Mouse (Mus musculus) layer of hippocampus, adult 2 months (tissue): ENCODE data around the gene Ifrd2. TPM values are rescaled to one million over a fixed set of nuclear protein-coding genes. Genes with fewer than 3 reads are reported as not detected.

Experiments
- DNase-seq, 2 experiments: peaks; one replicate each; pipeline ENCODE4 v3.0.0; 2022; ENCODE audit warnings: low spot score in 2 of 2
- H3K27ac ChIP-seq: fragments of 200-600 bp; 2 replicates; pipeline ENCODE4 v1.8.1; 2022
- H3K4me3 ChIP-seq: fragments of 200-600 bp; 2 replicates; pipeline ENCODE4 v1.8.1; 2022; ENCODE audit warnings: mild to moderate bottlenecking
- CTCF ChIP-seq: fragments of 200-600 bp; conservative IDR thresholded peaks from 2 replicates; pipeline ENCODE4 v1.8.1; 2022; ENCODE audit warnings: antibody characterized with exemption, mild to moderate bottlenecking, moderate library complexity
- total RNA-seq, 2 experiments: library from RNA; stranded (reverse); gene quantifications; 2 replicates each; pipeline ENCODE4 v1.2.3; 2021

Gene Ifrd2
- total RNA-seq, 2 experiments from 2014 or later: 13.7 to 15.2 TPM

GRCm38 (mm10) chr9:107626844-107627277, 39.4 kb downstream of the Ifrd2 start:
- Histone ChIP-seq H3K4me3 (peak overlapping the region; percentile 17; the same call in 1 of the 2 replicates), H3K27ac (peak overlapping the region; percentile 83)
- TF ChIP-seq CTCF: peak; percentile 93
- DNase-seq: peak; percentile 68 to 84

- Histone ChIP-seq H3K4me3 (no peak overlapping the region), H3K27ac (peak overlapping the region; percentile 83)
- TF ChIP-seq CTCF: no peak
- DNase-seq: no peak
These were observed 40.2 kb downstream of the Ifrd2 start for GRCm38 (mm10) chr9:107627387-107628255.

GRCm38 (mm10) chr9:107628721-107629410, 41.4 kb downstream of the Ifrd2 start:
- Histone ChIP-seq H3K27ac (peak overlapping the region; percentile 92), H3K4me3 (peak overlapping the region; percentile 20; the same call in 1 of the 2 replicates)
- TF ChIP-seq CTCF: no peak
- no peak for DNase-seq

- DNase-seq: no peak
- TF ChIP-seq CTCF: no peak
- H3K4me3 ChIP-seq: peak overlapping the region; percentile 13; the same call in 1 of the 2 replicates
- peak overlapping the region; percentile 92 for H3K27ac ChIP-seq
These were observed 41.9 kb downstream of the Ifrd2 start for GRCm38 (mm10) chr9:107629411-107629730.

GRCm38 (mm10) chr9:107629901-107630425, 42.5 kb downstream of the Ifrd2 start:
- Histone ChIP-seq H3K27ac (peak overlapping the region; percentile 92), H3K4me3 (peak overlapping the region; percentile 22; the same call in 1 of the 2 replicates)
- peak in 1 of 2 experiments; percentile 33 for DNase-seq
- no peak for TF ChIP-seq CTCF

- Histone ChIP-seq H3K27ac (peak overlapping the region; percentile 92), H3K4me3 (peak overlapping the region; percentile 22; the same call in 1 of the 2 replicates)
- DNase-seq: peak; percentile 58 to 72
- TF ChIP-seq CTCF: no peak
These were observed 43.1 kb downstream of the Ifrd2 start for GRCm38 (mm10) chr9:107630576-107630975.

- TF ChIP-seq CTCF: no peak
- DNase-seq: no peak
- H3K27ac ChIP-seq: peak overlapping the region; percentile 92
- H3K4me3 ChIP-seq: no peak overlapping the region; the same call in 1 of the 2 replicates
These were observed 43.9 kb downstream of the Ifrd2 start for GRCm38 (mm10) chr9:107631311-107631826.

- Histone ChIP-seq H3K27ac (peak overlapping the region; percentile 92), H3K4me3 (peak overlapping the region; percentile 95; the same call in 1 of the 2 replicates)
- no peak for TF ChIP-seq CTCF
These were observed 44.4 kb downstream of the Ifrd2 start for GRCm38 (mm10) chr9:107631861-107632260.

GRCm38 (mm10) chr9:107632478-107632877, 45.0 kb downstream of the Ifrd2 start:
- no peak for TF ChIP-seq CTCF
- peak; percentile 43 to 49 for DNase-seq
- Histone ChIP-seq H3K27ac (peak overlapping the region; percentile 92), H3K4me3 (peak overlapping the region; percentile 95)

More at GRCm38 (mm10) chr9:107631861-107632260, 44.4 kb downstream of the Ifrd2 start:
- no peak for DNase-seq

- TF ChIP-seq CTCF: no peak
- peak overlapping the region; percentile 92 for H3K27ac ChIP-seq
- peak; percentile 72 for DNase-seq
- peak overlapping the region; percentile 95 for H3K4me3 ChIP-seq
These were observed 45.7 kb downstream of the Ifrd2 start for GRCm38 (mm10) chr9:107633091-107633660.

GRCm38 (mm10) chr9:107633661-107634405, 46.4 kb downstream of the Ifrd2 start:
- H3K4me3 ChIP-seq: peak overlapping the region; percentile 95
- H3K27ac ChIP-seq: peak overlapping the region; percentile 92
- no peak for DNase-seq
- TF ChIP-seq CTCF: no peak
